Mouse (Mus musculus): ENCODE measurements around the gene Ces2g.

DNA sequence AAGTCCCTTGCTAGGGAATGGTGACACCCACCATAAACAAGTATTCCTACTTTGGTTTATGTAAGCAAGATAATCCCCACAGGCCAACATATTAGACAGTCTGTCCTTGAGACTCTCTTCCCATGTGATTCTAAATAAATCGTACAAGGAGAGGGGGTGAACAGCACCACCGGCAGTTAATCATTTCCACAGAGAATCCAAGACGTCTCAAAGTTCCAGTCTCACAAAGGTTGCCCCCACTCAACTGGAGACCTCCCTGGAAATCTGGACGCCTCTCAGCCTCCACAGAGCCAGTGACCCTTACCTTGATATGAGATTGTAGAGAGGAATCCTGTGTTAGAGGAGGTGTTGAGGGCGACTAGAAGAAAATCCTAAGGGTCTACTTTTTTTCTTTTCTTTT is 12.5 kb upstream of the Ces2g start:
- TF ChIP-seq CTCF (conservative IDR thresholded peaks at IDR 0.05; ENCODE audit: low read length) (no peak), POU5F1 (IDR thresholded peaks at IDR 0.05; ENCODE audit: borderline replicate concordance, low read length) (no peak)
